Mouse (Mus musculus): ENCODE measurements around the gene Tmem217.

- TF ChIP-seq POLR2A (IDR thresholded peaks at IDR 0.05; ENCODE audit: low read depth, low read length) (no peak), CTCF (IDR thresholded peaks at IDR 0.05; ENCODE audit: borderline replicate concordance, insufficient read depth, low read length) (no peak)
Measured at GRCm38 (mm10) chr17:29601391-29601790, 49.2 kb upstream of the Tmem217 start.
